Mouse (Mus musculus) forebrain, embryonic 14.5 days (tissue): ENCODE data around the gene Anp32b. TPM values are rescaled to one million over a fixed set of nuclear protein-coding genes. Genes with fewer than 3 reads are reported as not detected.

ENCODE experiments used
- ATAC-seq: fragments of 200-750 bp; cut with Nextera tagmentation; 2 replicates; pipeline ENCODE4 v1.8.0; 2017; ENCODE audit warnings: mild to moderate bottlenecking, moderate library complexity
- DNase-seq: peaks from one replicate; pipeline ENCODE4 v3.0.0-alpha.2; 2015; ENCODE audit warnings: low spot score
- H3K27ac ChIP-seq: fragments of 300-500 bp; sonication (generic); 2 replicates; pipeline ENCODE4 v1.5.1; 2014; ENCODE audit warnings: low read depth, mild to moderate bottlenecking, control low read depth, low read length, moderate library complexity
- H3K27me3 ChIP-seq: fragments of 300-500 bp; sonication (generic); replicated peaks from 2 replicates; pipeline ENCODE4 v1.6.1; 2014; ENCODE audit warnings: low read length, control low read depth, mixed read lengths; ENCODE audit not compliant: control insufficient read depth, insufficient read depth
- H3K36me3 ChIP-seq: fragments of 300-500 bp; sonication (generic); 2 replicates; pipeline ENCODE4 v1.6.1; 2014; ENCODE audit warnings: low read length, control low read depth; ENCODE audit not compliant: control insufficient read depth, insufficient read depth
- H3K4me1 ChIP-seq: fragments of 300-500 bp; sonication (generic); 2 replicates; pipeline ENCODE4 v1.6.1; 2014; ENCODE audit warnings: antibody characterized with exemption, low read length, control low read depth; ENCODE audit not compliant: control insufficient read depth, insufficient read depth
- H3K4me2 ChIP-seq: fragments of 300-500 bp; sonication (generic); 2 replicates; pipeline ENCODE4 v1.6.1; 2014; ENCODE audit warnings: mild to moderate bottlenecking, control low read depth, low read length
- H3K4me3 ChIP-seq: fragments of 300-500 bp; sonication (generic); 2 replicates; pipeline ENCODE4 v1.5.1; 2014; ENCODE audit warnings: low read depth, low read length, control low read depth
- H3K9ac ChIP-seq: fragments of 300-500 bp; sonication (generic); 2 replicates; pipeline ENCODE4 v1.6.1; 2014; ENCODE audit warnings: mild to moderate bottlenecking, low read length, control low read depth, moderate library complexity
- H3K9me3 ChIP-seq: fragments of 300-500 bp; sonication (generic); replicated peaks from 2 replicates; pipeline ENCODE4 v1.6.1; 2016; ENCODE audit warnings: low read length, control low read depth, mixed read lengths; ENCODE audit not compliant: control insufficient read depth
- WGBS: fragments of 180-500 bp; shearing (Covaris S2); extraction: QIAGEN DNeasy Blood & Tissue Kit; methylation state at CpG from one replicate; pipeline ENCODE4 v1.1.7; 2014; 5-methylcytosine and 5-hydroxymethylcytosine counted together
- polyA plus RNA-seq: library from polyadenylated mRNA; unstranded; fragments of >200 nt; fragmentation: Nextera tagmentation; extraction: Ambion mirVana; gene quantifications from 2 replicates; pipeline ENCODE4 v1.2.1, GENCODE M21; 2014

The Anp32b gene
- polyA plus RNA-seq, 1 experiment from 2014 or later: 92.4 TPM

DNA sequence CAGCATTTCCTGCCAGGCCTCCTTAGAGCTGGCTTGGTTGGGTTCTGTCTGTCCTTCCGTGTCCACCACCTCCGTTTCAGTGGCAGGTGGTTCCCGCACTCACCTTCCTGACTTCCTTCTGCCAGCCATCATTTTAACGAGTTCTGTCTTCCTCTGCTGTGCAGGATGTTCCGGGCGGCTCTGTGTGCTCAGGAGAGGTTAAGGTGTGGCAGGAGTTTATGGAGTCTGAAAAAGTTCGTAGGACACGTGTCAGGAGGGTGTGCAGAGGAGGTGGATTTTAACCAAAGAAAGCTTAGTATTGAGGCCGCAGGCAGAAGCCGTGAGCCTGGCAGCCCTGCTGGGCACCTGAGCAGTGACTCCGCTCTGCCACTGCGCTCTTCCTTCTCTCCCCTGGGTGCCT, 44.8 kb downstream of the Anp32b start:
- no peak overlapping the region for H3K4me3 ChIP-seq
- H3K27ac ChIP-seq: no peak overlapping the region
- no peaks in the 10 kb centered on the region for H3K27me3 ChIP-seq
- WGBS: 91% methylated on average over 12 of the region's 12 CpGs
- ATAC-seq (no peak), DNase-seq (no peak)
- H3K4me1 ChIP-seq: no peaks in the 10 kb centered on the region
- no peaks in the 10 kb centered on the region for H3K9me3 ChIP-seq
- no peak overlapping the region for H3K4me2 ChIP-seq
- no peak overlapping the region for H3K9ac ChIP-seq
- H3K36me3 ChIP-seq: peaks cover 55% of the 10 kb centered on the region

DNA sequence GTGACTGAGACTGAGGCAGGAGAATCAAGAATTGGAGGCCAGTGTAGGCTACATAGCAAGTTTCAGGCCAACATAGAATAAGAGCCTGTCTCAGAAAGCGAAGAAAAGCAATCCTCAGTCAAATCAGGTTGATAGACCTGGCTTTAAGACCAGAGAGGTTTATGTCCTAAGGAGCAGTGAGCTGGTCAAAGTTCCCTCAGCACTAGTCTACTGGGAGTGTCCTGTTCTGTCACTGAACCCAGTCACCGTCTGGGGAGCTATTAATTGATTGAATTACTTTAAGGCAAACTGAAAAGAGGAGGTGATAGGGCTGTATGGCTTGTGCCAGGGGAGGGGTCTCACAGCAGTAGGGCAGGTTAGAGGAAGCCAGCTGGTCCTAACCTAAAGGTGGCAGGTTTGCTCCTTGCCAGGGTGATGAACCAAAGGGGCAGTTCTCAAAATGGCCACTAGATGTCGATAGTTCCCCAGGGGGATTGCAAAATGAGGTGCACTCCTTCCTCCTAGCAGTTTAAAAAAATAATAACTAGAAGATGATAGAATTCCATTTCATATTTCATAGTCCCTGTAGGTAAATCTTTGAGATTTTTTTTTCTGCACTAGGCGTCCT, 46.7 kb downstream of the Anp32b start:
- H3K27ac ChIP-seq: no peak overlapping the region
- DNase-seq: peak; percentile 64
- no peak overlapping the region for H3K9ac ChIP-seq
- H3K9me3 ChIP-seq: no peaks in the 10 kb centered on the region
- WGBS: 42% methylated on average over 4 of the region's 4 CpGs
- H3K4me1 ChIP-seq: no peaks in the 10 kb centered on the region
- ATAC-seq: no peak
- no peaks in the 10 kb centered on the region for H3K27me3 ChIP-seq
- no peak overlapping the region for H3K4me3 ChIP-seq
- H3K36me3 ChIP-seq: peaks cover 70% of the 10 kb centered on the region
- H3K4me2 ChIP-seq: no peak overlapping the region

DNA sequence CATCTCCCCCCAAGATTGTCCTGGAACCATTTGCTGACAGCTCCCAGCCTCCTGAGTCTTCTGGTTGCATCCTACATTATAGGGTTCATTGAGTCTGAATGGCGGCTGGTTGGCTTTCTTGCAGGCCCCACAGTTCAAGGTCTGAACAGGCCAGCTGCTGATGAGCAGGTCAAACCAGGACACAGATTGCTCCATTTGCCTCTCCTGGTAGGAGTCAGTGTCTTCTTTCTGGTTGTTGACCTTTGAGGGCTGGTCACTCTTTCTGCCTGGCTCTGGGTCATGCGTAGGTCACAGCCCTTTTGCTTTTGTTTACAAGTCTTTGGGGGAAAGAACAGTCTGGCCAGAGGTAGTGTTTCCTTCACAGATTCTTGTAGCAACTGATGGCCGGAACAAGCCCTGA, 47.8 kb downstream of the Anp32b start:
- Histone ChIP-seq H3K27me3 (no peaks in the 10 kb centered on the region), H3K4me1 (no peaks in the 10 kb centered on the region), H3K9ac (no peak overlapping the region), H3K27ac (no peak overlapping the region), H3K4me2 (no peak overlapping the region), H3K36me3 (peaks cover 66% of the 10 kb centered on the region), H3K4me3 (no peak overlapping the region), H3K9me3 (no peaks in the 10 kb centered on the region)
- no peak for ATAC-seq
- DNase-seq: no peak
- 70% methylated on average over 3 of the region's 3 CpGs for WGBS

- peak; percentile 56 for DNase-seq
- H3K4me1 ChIP-seq: no peaks in the 10 kb centered on the region
- no peak for ATAC-seq
- H3K9me3 ChIP-seq: no peaks in the 10 kb centered on the region
- H3K27me3 ChIP-seq: no peaks in the 10 kb centered on the region
- H3K4me2 ChIP-seq: no peak overlapping the region
- no peak overlapping the region for H3K4me3 ChIP-seq
- peaks cover 66% of the 10 kb centered on the region for H3K36me3 ChIP-seq
- WGBS: 12% methylated on average over 4 of the region's 4 CpGs
- H3K27ac ChIP-seq: no peak overlapping the region
- no peak overlapping the region for H3K9ac ChIP-seq
These were observed 48.3 kb downstream of the Anp32b start for GRCm38 (mm10) chr4:46498976-46499375.

- Histone ChIP-seq H3K4me3 (no peak overlapping the region), H3K9ac (no peak overlapping the region), H3K27me3 (no peaks in the 10 kb centered on the region), H3K9me3 (no peaks in the 10 kb centered on the region), H3K27ac (no peak overlapping the region), H3K36me3 (peaks cover 38% of the 10 kb centered on the region), H3K4me1 (no peaks in the 10 kb centered on the region), H3K4me2 (no peak overlapping the region)
- DNase-seq (no peak), ATAC-seq (no peak)
- WGBS: 75% methylated on average over 16 of the region's 16 CpGs
These were observed 52.2 kb downstream of the Anp32b start for GRCm38 (mm10) chr4:46502606-46503502.

DNA sequence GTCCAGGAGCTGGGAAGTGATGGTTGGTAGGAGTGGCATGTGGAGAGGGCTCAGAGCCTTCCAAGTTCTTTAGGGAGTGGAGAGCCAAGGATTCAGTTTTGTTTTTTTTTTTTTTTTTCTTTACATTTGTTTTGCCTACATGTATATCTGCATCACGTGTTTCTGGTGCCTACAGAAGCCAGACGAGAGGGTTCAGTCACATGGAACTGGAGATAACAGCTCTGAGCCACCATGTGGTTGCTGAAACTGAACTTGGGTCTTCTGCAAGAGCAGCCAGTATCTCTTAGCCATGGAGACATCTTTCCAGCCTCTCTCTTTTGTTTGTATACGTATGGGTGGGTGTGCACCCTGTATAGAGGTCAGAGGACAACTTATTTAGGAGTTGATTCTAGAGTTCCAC, 53.2 kb downstream of the Anp32b start:
- no peaks in the 10 kb centered on the region for H3K9me3 ChIP-seq
- ATAC-seq (no peak), DNase-seq (no peak)
- H3K4me3 ChIP-seq: no peak overlapping the region
- no peaks in the 10 kb centered on the region for H3K27me3 ChIP-seq
- no peaks in the 10 kb centered on the region for H3K4me1 ChIP-seq
- 84% methylated on average over 3 of the region's 3 CpGs for WGBS
- peaks cover 38% of the 10 kb centered on the region for H3K36me3 ChIP-seq
- no peak overlapping the region for H3K4me2 ChIP-seq
- no peak overlapping the region for H3K9ac ChIP-seq
- no peak overlapping the region for H3K27ac ChIP-seq

DNA sequence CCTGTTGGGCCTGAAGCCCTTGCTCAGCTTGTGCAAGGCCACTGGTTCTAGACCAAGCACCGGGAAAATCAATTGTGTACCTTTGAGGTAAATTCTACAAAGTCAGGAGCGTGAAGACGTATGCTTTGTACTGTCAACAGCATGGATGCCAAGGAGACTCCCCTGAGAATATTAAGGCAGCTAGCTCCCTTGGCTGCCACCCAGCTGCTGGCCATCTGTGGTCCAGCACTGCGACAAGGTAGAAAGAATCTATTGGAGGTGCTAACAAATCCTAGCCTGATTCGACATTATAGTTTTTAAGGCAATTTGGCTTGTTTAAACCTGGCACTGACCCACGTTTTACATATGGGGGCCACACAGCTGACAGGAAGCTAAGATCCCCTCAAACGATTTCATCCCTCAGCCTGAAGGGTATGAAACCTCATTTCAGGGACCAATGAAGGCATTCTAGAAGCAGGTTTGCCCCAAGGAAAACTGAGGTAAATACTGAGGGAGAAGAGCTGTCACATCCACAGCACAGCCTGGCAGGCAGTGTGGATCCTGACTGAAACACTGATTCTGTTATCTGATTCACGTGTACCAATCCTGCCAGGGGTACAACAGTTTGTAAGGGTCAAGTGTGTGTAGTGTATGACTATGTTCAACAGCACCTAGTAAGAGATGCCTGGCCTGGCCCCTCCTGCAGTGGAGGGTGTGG, 54.8 kb downstream of the Anp32b start:
- Histone ChIP-seq H3K4me3 (no peak overlapping the region), H3K27ac (no peak overlapping the region), H3K9me3 (no peaks in the 10 kb centered on the region), H3K36me3 (peaks cover 27% of the 10 kb centered on the region), H3K4me1 (no peaks in the 10 kb centered on the region), H3K4me2 (no peak overlapping the region), H3K9ac (no peak overlapping the region), H3K27me3 (no peaks in the 10 kb centered on the region)
- DNase-seq (peak; percentile 44), ATAC-seq (no peak)
- 55% methylated on average over 8 of the region's 8 CpGs for WGBS

DNA sequence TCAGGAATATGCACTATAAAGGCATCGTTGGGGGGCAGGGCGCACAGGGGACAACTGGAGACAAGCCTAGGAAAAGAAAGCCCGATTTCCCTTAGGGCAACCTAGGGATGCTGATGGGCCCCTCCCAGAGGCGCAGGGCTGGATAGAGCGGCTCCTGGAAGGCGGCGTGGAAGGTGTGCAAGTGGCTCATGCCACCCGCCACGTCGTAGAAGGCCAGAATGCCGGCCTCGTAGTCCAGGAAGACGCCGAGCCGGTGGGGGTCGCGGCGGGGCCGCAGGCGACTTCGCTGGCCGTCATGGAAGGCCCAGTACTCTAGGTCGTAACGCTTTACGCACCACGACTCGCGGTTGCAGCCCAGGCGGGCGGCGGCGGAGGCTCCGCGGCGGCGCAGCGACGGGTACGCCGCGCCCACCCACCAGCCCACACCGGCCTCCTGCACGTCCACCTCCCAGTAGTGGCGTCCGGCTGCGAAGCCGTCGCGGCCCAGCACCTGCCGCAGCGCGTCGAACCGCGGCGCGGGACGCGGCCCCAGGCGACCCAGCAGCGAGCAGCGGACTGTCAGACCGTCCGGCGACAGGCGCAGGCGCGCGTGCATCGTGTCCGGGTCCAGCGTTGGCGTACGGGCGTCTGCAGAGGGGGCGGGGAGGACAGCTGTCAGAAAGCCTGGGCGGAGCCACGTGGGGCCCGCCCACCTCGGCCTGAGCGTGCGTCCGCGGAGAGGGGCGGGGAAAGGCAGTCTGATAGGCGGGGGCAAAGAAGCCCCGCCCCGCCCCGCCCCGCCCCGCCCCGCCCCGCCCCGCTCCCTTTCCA, 56.3 kb downstream of the Anp32b start:
- no peaks in the 10 kb centered on the region for H3K9me3 ChIP-seq
- WGBS: under 1% methylated on average over 90 of the region's 94 CpGs
- DNase-seq: peak; percentile 96
- peak overlapping the region; percentile 57 for H3K4me3 ChIP-seq
- H3K4me2 ChIP-seq: peak overlapping the region; percentile 75
- H3K9ac ChIP-seq: peak overlapping the region; percentile 74
- H3K27ac ChIP-seq: peak overlapping the region; percentile 58; the same call in 1 of the 2 replicates
- no peaks in the 10 kb centered on the region for H3K27me3 ChIP-seq
- peaks cover 15% of the 10 kb centered on the region for H3K36me3 ChIP-seq
- no peaks in the 10 kb centered on the region for H3K4me1 ChIP-seq
- ATAC-seq: peak; percentile 97
